Mouse (Mus musculus): ENCODE results near the gene Ubfd1. TPM values are rescaled to one million over a fixed set of nuclear protein-coding genes. Genes with fewer than 3 reads are reported as not detected.
A peak's percentile ranks its signal among the peaks of the same experiment; 100 is the strongest.
"Not testable (repeated sequence)": the region's sequence is repeated elsewhere in the genome, so short reads cannot be mapped to it uniquely, and the experiment has no call there.

The Ubfd1 gene
- polyA plus RNA-seq, 1 experiment from 2014 or later = 44.4 TPM

GRCm38 (mm10) chr7:122074374-122074773, 7.4 kb downstream of the Ubfd1 start:
- peaks cover 39% of the 10 kb centered on the region for H3K36me3 ChIP-seq (ENCODE audit: control insufficient read depth, insufficient read depth, low read length)
- H3K4me2 ChIP-seq (ENCODE audit: low read depth, low read length) = no peak overlapping the region
- no peak overlapping the region for H3K4me3 ChIP-seq (ENCODE audit: low read length)
- no peak for ATAC-seq (ENCODE audit: low read depth)
- no peak overlapping the region for H3K27ac ChIP-seq (ENCODE audit: low read length)
- H3K9ac ChIP-seq (ENCODE audit: low read length) = no peak overlapping the region
- 84% methylated on average over 3 of the region's 3 CpGs for WGBS
- no peaks in the 10 kb centered on the region for H3K9me3 ChIP-seq (ENCODE audit: control insufficient read depth, low read length)
- no peaks in the 10 kb centered on the region for H3K27me3 ChIP-seq (ENCODE audit: control insufficient read depth, insufficient read depth, low read depth, low read length)
- no peaks in the 10 kb centered on the region for H3K4me1 ChIP-seq (replicated peaks; ENCODE audit: control insufficient read depth, insufficient read depth, low read length)

- WGBS = 82% methylated on average over 8 of the region's 8 CpGs
- H3K36me3 ChIP-seq (ENCODE audit: control insufficient read depth, insufficient read depth, low read length) = peaks cover 39% of the 10 kb centered on the region
- no peak overlapping the region for H3K4me2 ChIP-seq (ENCODE audit: low read depth, low read length)
- H3K4me1 ChIP-seq (replicated peaks; ENCODE audit: control insufficient read depth, insufficient read depth, low read length) = no peaks in the 10 kb centered on the region
- no peak overlapping the region for H3K27ac ChIP-seq (ENCODE audit: low read length)
- H3K9me3 ChIP-seq (ENCODE audit: control insufficient read depth, low read length) = no peaks in the 10 kb centered on the region
- no peaks in the 10 kb centered on the region for H3K27me3 ChIP-seq (ENCODE audit: control insufficient read depth, insufficient read depth, low read depth, low read length)
- ATAC-seq (ENCODE audit: low read depth) = no peak
- no peak overlapping the region for H3K4me3 ChIP-seq (ENCODE audit: low read length)
- no peak overlapping the region for H3K9ac ChIP-seq (ENCODE audit: low read length)
Measured at GRCm38 (mm10) chr7:122079798-122080554, 13.0 kb downstream of the Ubfd1 start.

- H3K27me3 ChIP-seq (ENCODE audit: control insufficient read depth, insufficient read depth, low read depth, low read length) = no peaks in the 10 kb centered on the region
- 95% methylated on average over 1 of the region's 1 CpGs for WGBS
- H3K9me3 ChIP-seq (ENCODE audit: control insufficient read depth, low read length) = no peaks in the 10 kb centered on the region
- H3K9ac ChIP-seq (ENCODE audit: low read length) = no peak overlapping the region
- peaks cover 41% of the 10 kb centered on the region for H3K36me3 ChIP-seq (ENCODE audit: control insufficient read depth, insufficient read depth, low read length)
- ATAC-seq (ENCODE audit: low read depth) = no peak
- H3K4me2 ChIP-seq (ENCODE audit: low read depth, low read length) = no peak overlapping the region
- H3K27ac ChIP-seq (ENCODE audit: low read length) = no peak overlapping the region
- H3K4me3 ChIP-seq (ENCODE audit: low read length) = no peak overlapping the region
- no peaks in the 10 kb centered on the region for H3K4me1 ChIP-seq (replicated peaks; ENCODE audit: control insufficient read depth, insufficient read depth, low read length)
Measured at GRCm38 (mm10) chr7:122081071-122081470, 14.1 kb downstream of the Ubfd1 start.

GRCm38 (mm10) chr7:122087195-122087982, 20.4 kb downstream of the Ubfd1 start:
- no peak overlapping the region for H3K27ac ChIP-seq (ENCODE audit: low read length)
- 85% methylated on average over 11 of the region's 11 CpGs for WGBS
- H3K4me2 ChIP-seq (ENCODE audit: low read depth, low read length) = no peak overlapping the region
- no peaks in the 10 kb centered on the region for H3K9me3 ChIP-seq (ENCODE audit: control insufficient read depth, low read length)
- no peak for ATAC-seq (ENCODE audit: low read depth)
- no peaks in the 10 kb centered on the region for H3K4me1 ChIP-seq (replicated peaks; ENCODE audit: control insufficient read depth, insufficient read depth, low read length)
- H3K27me3 ChIP-seq (ENCODE audit: control insufficient read depth, insufficient read depth, low read depth, low read length) = no peaks in the 10 kb centered on the region
- H3K36me3 ChIP-seq (ENCODE audit: control insufficient read depth, insufficient read depth, low read length) = peaks cover 50% of the 10 kb centered on the region
- no peak overlapping the region for H3K9ac ChIP-seq (ENCODE audit: low read length)
- no peak overlapping the region for H3K4me3 ChIP-seq (ENCODE audit: low read length)

GRCm38 (mm10) chr7:122094564-122095330, 27.8 kb downstream of the Ubfd1 start:
- WGBS = 86% methylated on average over 2 of the region's 2 CpGs
- H3K4me2 ChIP-seq (ENCODE audit: low read depth, low read length) = no peak overlapping the region
- H3K4me3 ChIP-seq (ENCODE audit: low read length) = no peak overlapping the region
- H3K4me1 ChIP-seq (replicated peaks; ENCODE audit: control insufficient read depth, insufficient read depth, low read length) = no peaks in the 10 kb centered on the region
- H3K36me3 ChIP-seq (ENCODE audit: control insufficient read depth, insufficient read depth, low read length) = peaks cover 61% of the 10 kb centered on the region
- H3K27ac ChIP-seq (ENCODE audit: low read length) = no peak overlapping the region
- ATAC-seq (ENCODE audit: low read depth) = no peak
- H3K27me3 ChIP-seq (ENCODE audit: control insufficient read depth, insufficient read depth, low read depth, low read length) = no peaks in the 10 kb centered on the region
- H3K9ac ChIP-seq (ENCODE audit: low read length) = no peak overlapping the region
- H3K9me3 ChIP-seq (ENCODE audit: control insufficient read depth, low read length) = no peaks in the 10 kb centered on the region

GRCm38 (mm10) chr7:122098009-122098408, 31.0 kb downstream of the Ubfd1 start:
- WGBS = 80% methylated on average over 3 of the region's 3 CpGs
- Histone ChIP-seq H3K9ac (ENCODE audit: low read length) (no peak overlapping the region), H3K27me3 (ENCODE audit: control insufficient read depth, insufficient read depth, low read depth, low read length) (no peaks in the 10 kb centered on the region), H3K4me3 (ENCODE audit: low read length) (no peak overlapping the region), H3K4me1 (replicated peaks; ENCODE audit: control insufficient read depth, insufficient read depth, low read length) (peaks cover 11% of the 10 kb centered on the region), H3K9me3 (ENCODE audit: control insufficient read depth, low read length) (no peaks in the 10 kb centered on the region), H3K27ac (ENCODE audit: low read length) (no peak overlapping the region), H3K36me3 (ENCODE audit: control insufficient read depth, insufficient read depth, low read length) (peaks cover 39% of the 10 kb centered on the region), H3K4me2 (ENCODE audit: low read depth, low read length) (no peak overlapping the region)
- no peak for ATAC-seq (ENCODE audit: low read depth)

GRCm38 (mm10) chr7:122099222-122099621, 32.2 kb downstream of the Ubfd1 start:
- Histone ChIP-seq H3K27ac (ENCODE audit: low read length) (no peak overlapping the region), H3K4me3 (ENCODE audit: low read length) (no peak overlapping the region), H3K4me1 (replicated peaks; ENCODE audit: control insufficient read depth, insufficient read depth, low read length) (peaks cover 11% of the 10 kb centered on the region), H3K9ac (ENCODE audit: low read length) (no peak overlapping the region), H3K4me2 (ENCODE audit: low read depth, low read length) (no peak overlapping the region), H3K36me3 (ENCODE audit: control insufficient read depth, insufficient read depth, low read length) (peaks cover 33% of the 10 kb centered on the region), H3K9me3 (ENCODE audit: control insufficient read depth, low read length) (no peaks in the 10 kb centered on the region), H3K27me3 (ENCODE audit: control insufficient read depth, insufficient read depth, low read depth, low read length) (no peaks in the 10 kb centered on the region)
- ATAC-seq (ENCODE audit: low read depth) = no peak
- 58% methylated on average over 4 of the region's 4 CpGs for WGBS

GRCm38 (mm10) chr7:122101014-122101746, 34.2 kb downstream of the Ubfd1 start:
- Histone ChIP-seq H3K27ac (ENCODE audit: low read length) (0 out of 2 replicates have a peak overlapping the region, but pooled peaks have one; percentile 46), H3K4me1 (replicated peaks; ENCODE audit: control insufficient read depth, insufficient read depth, low read length) (peaks cover 11% of the 10 kb centered on the region), H3K36me3 (ENCODE audit: control insufficient read depth, insufficient read depth, low read length) (peaks cover 14% of the 10 kb centered on the region), H3K4me3 (ENCODE audit: low read length) (peak overlapping the region; percentile 73), H3K4me2 (ENCODE audit: low read depth, low read length) (peak overlapping the region; percentile 94), H3K9ac (ENCODE audit: low read length) (peak overlapping the region; percentile 88)
- H3K27me3 ChIP-seq (ENCODE audit: control insufficient read depth, insufficient read depth, low read depth, low read length); H3K9me3 ChIP-seq (ENCODE audit: control insufficient read depth, low read length): not testable (repeated sequence)
- 4% methylated on average over 25 of the region's 28 CpGs for WGBS
- peak; percentile 76 for ATAC-seq (ENCODE audit: low read depth)

Measured in lung, embryonic 16.5 days (tissue).